Mouse (Mus musculus) midbrain, embryonic 12.5 days (tissue): ENCODE data around the gene Ctcfl. TPM values are rescaled to one million over a fixed set of nuclear protein-coding genes. Genes with fewer than 3 reads are reported as not detected.
A peak's percentile ranks its signal among the peaks of the same experiment; 100 is the strongest.

Source experiments
- ATAC-seq: fragments of 200-750 bp; cut with Nextera tagmentation; 2 replicates; pipeline ENCODE4 v1.8.0; 2017; ENCODE audit warnings: low read depth, moderate TSS enrichment, moderate library complexity; ENCODE audit not compliant: low FRiP score
- H3K27ac ChIP-seq: fragments of 300-500 bp; sonication (generic); replicated peaks from 2 replicates; pipeline ENCODE4 v1.5.1; 2016; ENCODE audit warnings: mild to moderate bottlenecking
- H3K27me3 ChIP-seq: fragments of 300-500 bp; sonication (generic); 2 replicates; pipeline ENCODE4 v1.6.1; 2016; ENCODE audit warnings: mild to moderate bottlenecking
- H3K36me3 ChIP-seq: fragments of 300-500 bp; sonication (generic); 2 replicates; pipeline ENCODE4 v1.6.1; 2016
- H3K4me1 ChIP-seq: fragments of 300-500 bp; sonication (generic); 2 replicates; pipeline ENCODE4 v1.6.1; 2016
- H3K4me2 ChIP-seq: fragments of 300-500 bp; sonication (generic); replicated peaks from 2 replicates; pipeline ENCODE4 v1.6.1; 2016; ENCODE audit warnings: mild to moderate bottlenecking, moderate library complexity
- H3K4me3 ChIP-seq: fragments of 300-500 bp; sonication (generic); 2 replicates; pipeline ENCODE4 v1.5.1; 2016; ENCODE audit warnings: mild to moderate bottlenecking
- H3K9ac ChIP-seq: fragments of 300-500 bp; sonication (generic); replicated peaks from 2 replicates; pipeline ENCODE4 v1.6.1; 2016; ENCODE audit warnings: mild to moderate bottlenecking, moderate library complexity
- H3K9me3 ChIP-seq: fragments of 300-500 bp; sonication (generic); 2 replicates; pipeline ENCODE4 v1.6.1; 2016; ENCODE audit warnings: mild to moderate bottlenecking
- WGBS: fragments of 180-500 bp; shearing (Covaris S2); methylation state at CpG from one replicate; pipeline ENCODE4 v1.1.7; 2016; 5-methylcytosine and 5-hydroxymethylcytosine counted together
- polyA plus RNA-seq: library from polyadenylated mRNA; unstranded; fragments of >200 nt; fragmentation: Nextera tagmentation; extraction: Ambion mirVana; gene quantifications from 2 replicates; pipeline ENCODE4 v1.2.1, GENCODE M21; 2016

Ctcfl gene
- polyA plus RNA-seq: 0.07 TPM in 1 of 2 replicates, not detected in the other

DNA sequence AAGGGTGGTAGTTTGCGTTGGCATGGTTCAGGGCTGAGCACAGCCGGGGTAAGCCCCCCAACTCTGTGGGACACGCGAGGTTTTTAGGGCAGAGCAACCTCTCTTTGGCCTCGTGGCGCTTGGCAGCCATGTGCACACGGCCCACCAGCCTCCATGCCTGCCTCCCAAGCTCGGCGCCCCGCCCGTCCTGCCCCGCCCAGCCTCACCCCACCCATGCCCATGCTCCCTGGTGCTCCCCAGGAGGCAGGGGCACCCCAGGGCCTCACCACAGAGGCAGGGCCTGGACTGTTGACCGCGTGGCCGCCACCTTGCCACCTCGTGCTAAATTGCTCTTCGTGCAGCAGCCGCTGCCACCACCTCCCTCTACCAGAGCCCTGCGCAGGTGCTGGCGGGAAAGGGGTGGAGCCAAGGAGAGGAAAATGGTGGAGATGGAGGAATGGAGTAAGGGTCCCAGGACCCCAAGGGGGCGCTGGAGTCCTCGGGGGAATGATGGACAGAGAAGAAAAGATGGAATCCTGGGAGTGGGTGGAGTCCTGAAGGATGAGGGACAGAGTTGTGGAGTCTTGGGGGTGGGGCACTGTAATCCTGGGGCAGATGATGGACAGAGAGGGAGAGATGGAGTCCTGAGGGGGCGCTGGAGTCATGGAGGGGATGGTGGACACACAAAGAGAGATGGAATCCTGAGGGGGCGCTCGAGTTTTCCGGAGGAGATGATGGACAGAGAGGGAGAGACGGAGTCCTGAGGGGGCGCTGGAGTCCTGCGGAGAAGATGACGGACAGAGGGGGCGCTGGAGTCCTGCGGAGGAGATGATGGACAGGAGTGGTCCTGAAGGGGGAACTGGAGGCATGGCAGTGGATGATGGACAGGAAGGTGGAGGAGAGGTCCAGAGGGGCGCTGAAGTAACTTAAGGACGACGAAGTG is at the start of gene Ctcfl:
TSS of gene Ctcfl (minus strand) at position 503 of the 922 bp plus-strand sequence.
- ATAC-seq: no peak
- H3K27ac ChIP-seq: no peak within 1 kb of the TSS
- no peaks in the 10 kb centered on the region for H3K36me3 ChIP-seq
- H3K9me3 ChIP-seq: no peaks in the 10 kb centered on the region
- H3K9ac ChIP-seq: no peak within 1 kb of the TSS
- WGBS: 89% methylated on average over 34 of the region's 35 CpGs
- no peak within 1 kb of the TSS for H3K4me2 ChIP-seq
- H3K4me1 ChIP-seq: no peaks in the 10 kb centered on the region
- H3K4me3 ChIP-seq: no peak within 1 kb of the TSS
- no peaks in the 10 kb centered on the region; the same call in 1 of the 2 replicates for H3K27me3 ChIP-seq

- Histone ChIP-seq H3K36me3 (no peaks in the 10 kb centered on the region), H3K9me3 (no peaks in the 10 kb centered on the region), H3K27me3 (peaks cover 4% of the 10 kb centered on the region), H3K4me1 (peaks cover 24% of the 10 kb centered on the region), H3K27ac (no peak overlapping the region), H3K4me3 (no peak overlapping the region), H3K9ac (no peak overlapping the region), H3K4me2 (no peak overlapping the region)
- WGBS: 75% methylated on average over 5 of the region's 5 CpGs
- no peak for ATAC-seq
Observed at GRCm38 (mm10) chr2:173168411-173168851, 49.1 kb upstream of the Ctcfl start.

- WGBS: 88% methylated on average over 10 of the region's 10 CpGs
Observed at GRCm38 (mm10) chr2:173165357-173165756, 46.0 kb upstream of the Ctcfl start.

DNA sequence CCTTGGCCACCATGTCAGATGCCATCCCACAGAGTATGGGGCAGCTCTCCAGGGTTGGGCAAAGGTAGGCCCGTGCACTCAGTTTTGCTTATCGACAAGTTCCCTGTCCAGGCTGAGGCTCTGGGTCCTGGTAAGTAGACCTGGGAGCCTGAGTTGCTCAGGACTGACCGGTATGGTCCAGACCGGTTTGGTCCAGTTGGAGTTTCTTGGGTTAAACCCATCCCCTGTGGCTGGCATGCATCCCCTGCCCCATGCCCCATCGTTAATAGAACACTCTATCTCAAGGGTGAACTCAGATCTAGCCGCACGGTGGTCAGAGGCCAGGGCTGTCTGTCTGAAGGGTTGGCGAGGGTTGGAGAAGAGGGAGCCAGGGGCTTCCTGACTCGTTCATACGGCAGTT is 45.6 kb upstream of the Ctcfl start:
- no peak overlapping the region for H3K27ac ChIP-seq
- H3K4me2 ChIP-seq: no peak overlapping the region
- peaks cover 4% of the 10 kb centered on the region; the same call in 1 of the 2 replicates for H3K27me3 ChIP-seq
- 86% methylated on average over 10 of the region's 10 CpGs for WGBS
- no peaks in the 10 kb centered on the region for H3K4me1 ChIP-seq
- H3K9me3 ChIP-seq: no peaks in the 10 kb centered on the region
- H3K9ac ChIP-seq: no peak overlapping the region
- H3K36me3 ChIP-seq: no peaks in the 10 kb centered on the region
- no peak overlapping the region for H3K4me3 ChIP-seq
- ATAC-seq: no peak

More at GRCm38 (mm10) chr2:173165357-173165756, 46.0 kb upstream of the Ctcfl start:
- Histone ChIP-seq H3K9me3 (no peaks in the 10 kb centered on the region), H3K4me3 (no peak overlapping the region), H3K27ac (no peak overlapping the region), H3K4me1 (no peaks in the 10 kb centered on the region), H3K27me3 (peaks cover 4% of the 10 kb centered on the region; the same call in 1 of the 2 replicates), H3K9ac (no peak overlapping the region), H3K4me2 (no peak overlapping the region), H3K36me3 (no peaks in the 10 kb centered on the region)
- ATAC-seq: no peak

DNA sequence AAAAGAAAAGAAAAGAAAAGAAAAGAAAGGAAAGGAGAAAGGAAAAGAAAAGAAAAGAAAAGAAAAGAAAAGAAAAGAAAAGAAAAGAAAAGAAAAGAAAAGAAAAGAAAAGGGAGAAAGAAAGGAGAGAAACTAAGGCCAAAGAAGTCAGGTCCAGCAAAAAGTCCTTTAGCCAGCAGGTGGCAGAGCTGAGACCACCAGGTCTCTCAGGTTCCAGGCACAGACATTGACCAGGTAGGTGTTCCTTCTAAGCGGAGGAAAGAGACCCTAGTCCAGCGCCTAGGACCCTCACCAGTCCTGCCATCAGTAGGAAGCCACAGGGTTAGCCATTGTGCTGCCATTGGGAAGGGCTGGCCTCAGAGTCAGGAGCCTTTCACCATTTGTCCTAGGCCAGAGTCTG is 45.0 kb upstream of the Ctcfl start:
- Histone ChIP-seq H3K9ac (no peak overlapping the region), H3K4me1 (no peaks in the 10 kb centered on the region), H3K27me3 (peaks cover 4% of the 10 kb centered on the region; the same call in 1 of the 2 replicates), H3K9me3 (no peaks in the 10 kb centered on the region), H3K4me2 (no peak overlapping the region), H3K4me3 (no peak overlapping the region), H3K27ac (no peak overlapping the region), H3K36me3 (no peaks in the 10 kb centered on the region)
- ATAC-seq: no peak
- WGBS: 53% methylated on average over 2 of the region's 2 CpGs

DNA sequence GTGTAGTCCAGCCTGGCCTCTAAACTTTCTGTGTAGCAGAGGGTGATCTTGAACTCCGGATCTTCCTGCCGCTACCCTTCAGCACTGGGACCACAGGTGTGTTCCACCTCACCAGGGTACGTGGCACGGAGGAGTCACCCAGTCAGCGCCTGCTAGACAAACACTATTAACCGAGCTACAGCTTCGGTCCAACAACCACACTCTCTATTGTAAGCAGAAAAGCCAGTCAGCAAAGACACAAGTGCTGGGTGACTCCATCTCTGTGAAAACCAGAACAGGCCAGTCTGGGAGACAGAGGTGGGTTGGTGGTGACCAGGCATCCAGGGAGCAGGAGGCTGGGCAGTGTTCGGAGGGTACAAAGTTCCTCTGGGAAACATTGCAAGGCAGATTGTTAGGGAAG is 44.1 kb upstream of the Ctcfl start:
- no peaks in the 10 kb centered on the region for H3K9me3 ChIP-seq
- ATAC-seq: no peak
- H3K4me2 ChIP-seq: no peak overlapping the region
- H3K9ac ChIP-seq: no peak overlapping the region
- H3K27me3 ChIP-seq: peaks cover 4% of the 10 kb centered on the region; the same call in 1 of the 2 replicates
- no peaks in the 10 kb centered on the region for H3K36me3 ChIP-seq
- H3K4me1 ChIP-seq: no peaks in the 10 kb centered on the region
- H3K27ac ChIP-seq: no peak overlapping the region
- no peak overlapping the region for H3K4me3 ChIP-seq
- WGBS: 85% methylated on average over 8 of the region's 8 CpGs

GRCm38 (mm10) chr2:173159354-173160311 is 40.3 kb upstream of the Ctcfl start:
- ATAC-seq: peak; percentile 42; the same call in 1 of the 2 replicates
- Histone ChIP-seq H3K4me1 (no peaks in the 10 kb centered on the region), H3K4me2 (peak overlapping the region; percentile 21; the same call in 1 of the 2 replicates), H3K27me3 (0 out of 2 replicates have a peak, but pooled peaks cover 1% of the 10 kb centered on the region), H3K36me3 (no peaks in the 10 kb centered on the region), H3K27ac (no peak overlapping the region), H3K9ac (no peak overlapping the region), H3K4me3 (no peak overlapping the region), H3K9me3 (no peaks in the 10 kb centered on the region)
- 57% methylated on average over 24 of the region's 24 CpGs for WGBS

GRCm38 (mm10) chr2:173158390-173159055 is 39.2 kb upstream of the Ctcfl start:
- H3K9me3 ChIP-seq: no peaks in the 10 kb centered on the region
- H3K36me3 ChIP-seq: no peaks in the 10 kb centered on the region
- H3K4me3 ChIP-seq: no peak overlapping the region
- no peak overlapping the region for H3K9ac ChIP-seq
- no peak for ATAC-seq
- H3K4me2 ChIP-seq: no peak overlapping the region
- no peak overlapping the region for H3K27ac ChIP-seq
- no peaks in the 10 kb centered on the region for H3K4me1 ChIP-seq
- H3K27me3 ChIP-seq: no peaks in the 10 kb centered on the region
- 92% methylated on average over 19 of the region's 19 CpGs for WGBS

- Histone ChIP-seq H3K36me3 (no peaks in the 10 kb centered on the region), H3K4me3 (no peak overlapping the region), H3K4me2 (no peak overlapping the region), H3K27me3 (no peaks in the 10 kb centered on the region), H3K9ac (no peak overlapping the region), H3K4me1 (no peaks in the 10 kb centered on the region), H3K9me3 (no peaks in the 10 kb centered on the region), H3K27ac (no peak overlapping the region)
- ATAC-seq: no peak
- 94% methylated on average over 4 of the region's 4 CpGs for WGBS
Observed at GRCm38 (mm10) chr2:173157871-173158270, 38.5 kb upstream of the Ctcfl start.

GRCm38 (mm10) chr2:173157376-173157775 is 38.1 kb upstream of the Ctcfl start:
- no peaks in the 10 kb centered on the region for H3K9me3 ChIP-seq
- H3K4me1 ChIP-seq: no peaks in the 10 kb centered on the region
- no peaks in the 10 kb centered on the region for H3K27me3 ChIP-seq
- H3K4me3 ChIP-seq: no peak overlapping the region
- no peak for ATAC-seq
- 61% methylated on average over 4 of the region's 4 CpGs for WGBS
- no peak overlapping the region for H3K9ac ChIP-seq
- no peaks in the 10 kb centered on the region for H3K36me3 ChIP-seq
- no peak overlapping the region for H3K4me2 ChIP-seq
- H3K27ac ChIP-seq: no peak overlapping the region

GRCm38 (mm10) chr2:173156923-173157322 is 37.6 kb upstream of the Ctcfl start:
- Histone ChIP-seq H3K4me3 (no peak overlapping the region), H3K4me1 (no peaks in the 10 kb centered on the region), H3K4me2 (no peak overlapping the region), H3K27ac (no peak overlapping the region), H3K36me3 (no peaks in the 10 kb centered on the region), H3K9ac (no peak overlapping the region), H3K27me3 (no peaks in the 10 kb centered on the region), H3K9me3 (no peaks in the 10 kb centered on the region)
- ATAC-seq: no peak
- 90% methylated on average over 13 of the region's 13 CpGs for WGBS
